Mouse (Mus musculus): ENCODE data around the gene Clcnka. TPM values are rescaled to one million over a fixed set of nuclear protein-coding genes. Genes with fewer than 3 reads are reported as not detected.

The Clcnka gene
- polyA plus RNA-seq, 1 experiment from 2014 or later, result 0.65 TPM

GRCm38 (mm10) chr4:141420192-141420829 lies 21.8 kb upstream of the Clcnka start, which contains the start of gene Hspb7:
Gene Hspb7, plus strand, starts transcription at chr4:141420779.
- Histone ChIP-seq H3K4me3 (no peak within 1 kb of the TSS), H3K9ac (no peak within 1 kb of the TSS), H3K9me3 (no peaks in the 10 kb centered on the region), H3K4me1 (replicated peaks) (peaks cover 10% of the 10 kb centered on the region), H3K27me3 (0 out of 2 replicates have a peak, but pooled peaks cover 6% of the 10 kb centered on the region), H3K27ac (replicated peaks) (no peak within 1 kb of the TSS), H3K36me3 (no peaks in the 10 kb centered on the region), H3K4me2 (no peak within 1 kb of the TSS)
- no peak for ATAC-seq (ENCODE audit: low FRiP score, low read depth)
- 65% methylated on average over 9 of the region's 9 CpGs for WGBS

DNA sequence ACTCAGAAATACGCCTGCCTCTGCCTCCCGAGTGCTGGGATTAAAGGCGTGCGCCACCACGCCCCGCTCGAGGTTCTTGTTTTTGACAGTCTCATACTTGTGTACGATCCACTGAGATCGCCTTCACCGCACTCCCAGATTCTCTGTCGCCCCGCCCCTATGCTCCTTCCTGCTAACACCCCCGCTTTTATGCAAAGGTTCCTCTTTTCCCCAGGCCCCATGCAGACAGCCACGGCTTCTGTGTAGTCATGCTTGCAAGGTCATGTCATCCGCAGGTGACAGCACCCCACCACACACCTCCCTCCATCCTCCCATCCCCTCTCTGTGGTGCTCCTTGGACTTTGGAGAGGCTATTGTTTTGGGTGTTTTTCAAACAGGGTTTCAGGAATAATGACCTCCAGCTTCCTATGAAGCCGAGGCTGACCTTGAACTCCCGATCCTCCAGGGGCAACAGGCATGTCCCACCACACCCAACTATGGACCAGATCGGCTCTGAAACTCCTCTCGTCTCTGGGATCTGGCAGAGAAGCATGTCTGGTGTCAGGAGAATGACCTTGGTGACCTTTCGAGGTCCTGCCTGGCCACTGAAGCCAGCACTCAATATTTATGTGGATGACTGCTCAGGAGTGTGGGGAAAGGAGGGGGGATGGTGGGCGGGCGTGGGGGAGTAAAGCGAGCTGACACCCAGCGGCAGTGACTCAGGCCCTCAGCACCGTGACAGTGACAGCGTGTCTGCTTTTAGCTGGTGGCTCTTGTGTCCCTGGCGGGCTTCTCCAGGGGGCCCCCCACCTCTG lies 21.1 kb upstream of the Clcnka start:
- no peak for ATAC-seq (ENCODE audit: low FRiP score, low read depth)
- H3K36me3 ChIP-seq, result no peaks in the 10 kb centered on the region

DNA sequence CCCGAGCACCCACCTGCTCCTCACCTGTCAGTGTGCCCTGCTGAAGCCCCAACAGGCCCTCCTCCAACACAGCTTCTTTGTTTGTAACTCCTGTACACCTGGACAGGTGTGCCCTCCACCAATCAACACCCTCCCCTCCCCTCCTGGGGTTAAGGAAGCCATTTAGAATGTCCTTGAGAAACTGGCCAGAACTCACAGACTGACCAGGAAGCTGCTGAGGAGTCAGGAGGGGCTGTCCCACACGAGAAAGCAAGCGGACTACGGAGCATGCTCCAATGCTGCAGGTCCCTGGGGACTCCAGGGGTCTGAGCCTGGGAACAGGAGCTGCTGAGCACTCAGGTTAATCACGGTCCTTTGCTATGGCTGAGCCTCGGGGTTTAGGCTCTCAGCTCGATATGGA lies 17.4 kb upstream of the Clcnka start, which contains the start of gene Clcnkb:
Gene Clcnkb (minus strand): TSS at position 91 of the 400 bp plus-strand sequence.
- WGBS, result 62% methylated on average over 7 of the region's 7 CpGs
- H3K9ac ChIP-seq, result no peak within 1 kb of the TSS
- H3K27me3 ChIP-seq, result no peaks in the 10 kb centered on the region
- H3K4me2 ChIP-seq, result no peak within 1 kb of the TSS
- no peaks in the 10 kb centered on the region for H3K4me1 ChIP-seq (replicated peaks)
- H3K36me3 ChIP-seq, result no peaks in the 10 kb centered on the region
- H3K9me3 ChIP-seq, result no peaks in the 10 kb centered on the region
- H3K4me3 ChIP-seq, result no peak within 1 kb of the TSS
- no peak within 1 kb of the TSS for H3K27ac ChIP-seq (replicated peaks)
- no peak for ATAC-seq (ENCODE audit: low FRiP score, low read depth)

More for the DNA sequence above, 21.1 kb upstream of the Clcnka start:
- Histone ChIP-seq H3K4me2 (no peak overlapping the region), H3K27me3 (0 out of 2 replicates have a peak, but pooled peaks cover 3% of the 10 kb centered on the region), H3K9me3 (no peaks in the 10 kb centered on the region), H3K27ac (replicated peaks) (no peak overlapping the region), H3K4me1 (replicated peaks) (0 out of 2 replicates have a peak, but pooled peaks cover 4% of the 10 kb centered on the region), H3K9ac (no peak overlapping the region), H3K4me3 (no peak overlapping the region)
- 69% methylated on average over 27 of the region's 27 CpGs for WGBS

- Histone ChIP-seq H3K9ac (no peak overlapping the region), H3K27ac (replicated peaks) (no peak overlapping the region), H3K4me3 (no peak overlapping the region), H3K36me3 (no peaks in the 10 kb centered on the region), H3K4me1 (replicated peaks) (no peaks in the 10 kb centered on the region), H3K4me2 (no peak overlapping the region), H3K9me3 (no peaks in the 10 kb centered on the region), H3K27me3 (no peaks in the 10 kb centered on the region)
- ATAC-seq (ENCODE audit: low FRiP score, low read depth), result no peak
- 14% methylated on average over 22 of the region's 22 CpGs for WGBS
Observed at GRCm38 (mm10) chr4:141411430-141411992, 13.0 kb upstream of the Clcnka start.

DNA sequence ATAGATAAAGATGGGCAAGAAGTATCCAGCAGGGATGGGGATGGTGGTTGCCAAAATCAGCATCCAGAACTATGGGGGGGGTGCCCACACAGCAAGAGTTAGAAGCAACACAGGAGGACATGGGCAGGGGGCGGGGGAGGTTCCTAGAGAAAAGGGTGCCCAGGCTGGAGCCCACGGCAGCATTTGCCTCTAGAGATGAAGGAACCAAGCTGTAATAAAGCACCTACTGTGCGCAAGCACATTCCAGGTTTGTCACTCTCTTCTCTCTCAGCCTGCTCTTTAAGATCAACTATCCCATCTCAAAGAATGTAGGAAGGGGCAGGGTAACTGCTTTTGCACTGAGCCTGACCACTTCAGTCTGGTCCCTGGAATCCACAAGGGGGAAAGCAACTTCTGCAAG lies 10.1 kb upstream of the Clcnka start:
- H3K9me3 ChIP-seq, result no peaks in the 10 kb centered on the region
- H3K36me3 ChIP-seq, result no peaks in the 10 kb centered on the region
- H3K4me1 ChIP-seq (replicated peaks), result peaks cover 7% of the 10 kb centered on the region
- 89% methylated on average over 3 of the region's 3 CpGs for WGBS
- H3K27me3 ChIP-seq, result no peaks in the 10 kb centered on the region
- no peak overlapping the region for H3K4me3 ChIP-seq
- H3K27ac ChIP-seq (replicated peaks), result no peak overlapping the region
- H3K4me2 ChIP-seq, result no peak overlapping the region
- no peak for ATAC-seq (ENCODE audit: low FRiP score, low read depth)
- H3K9ac ChIP-seq, result no peak overlapping the region

GRCm38 (mm10) chr4:141406516-141407299 lies 8.2 kb upstream of the Clcnka start:
- peaks cover 7% of the 10 kb centered on the region for H3K4me1 ChIP-seq (replicated peaks)
- H3K27me3 ChIP-seq, result no peaks in the 10 kb centered on the region
- no peak overlapping the region for H3K27ac ChIP-seq (replicated peaks)
- no peak overlapping the region for H3K4me2 ChIP-seq
- H3K9ac ChIP-seq, result no peak overlapping the region
- WGBS, result 59% methylated on average over 14 of the region's 14 CpGs
- H3K36me3 ChIP-seq, result no peaks in the 10 kb centered on the region
- no peak overlapping the region for H3K4me3 ChIP-seq
- no peak for ATAC-seq (ENCODE audit: low FRiP score, low read depth)
- no peaks in the 10 kb centered on the region for H3K9me3 ChIP-seq

DNA sequence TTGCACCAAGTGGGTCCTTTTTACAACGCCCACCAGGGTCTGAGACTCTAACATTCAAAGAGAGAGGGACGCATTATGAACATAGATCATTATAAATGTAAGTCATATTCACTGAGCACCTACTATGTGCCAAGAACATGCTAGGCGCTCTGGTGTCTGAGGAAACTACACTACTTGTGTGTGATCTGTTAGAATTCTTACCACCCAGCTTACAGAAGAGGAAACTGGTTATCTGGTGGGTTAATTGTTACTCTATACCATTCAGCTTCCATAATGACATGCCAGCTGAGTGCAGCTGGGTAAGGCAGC lies 6.7 kb upstream of the Clcnka start:
- no peak for ATAC-seq (ENCODE audit: low FRiP score, low read depth)
- no peak overlapping the region for H3K4me3 ChIP-seq
- H3K36me3 ChIP-seq, result no peaks in the 10 kb centered on the region
- no peak overlapping the region for H3K27ac ChIP-seq (replicated peaks)
- H3K27me3 ChIP-seq, result no peaks in the 10 kb centered on the region
- 82% methylated on average over 3 of the region's 3 CpGs for WGBS
- no peak overlapping the region for H3K4me2 ChIP-seq
- H3K9me3 ChIP-seq, result no peaks in the 10 kb centered on the region
- H3K9ac ChIP-seq, result no peak overlapping the region
- peaks cover 7% of the 10 kb centered on the region for H3K4me1 ChIP-seq (replicated peaks)

DNA sequence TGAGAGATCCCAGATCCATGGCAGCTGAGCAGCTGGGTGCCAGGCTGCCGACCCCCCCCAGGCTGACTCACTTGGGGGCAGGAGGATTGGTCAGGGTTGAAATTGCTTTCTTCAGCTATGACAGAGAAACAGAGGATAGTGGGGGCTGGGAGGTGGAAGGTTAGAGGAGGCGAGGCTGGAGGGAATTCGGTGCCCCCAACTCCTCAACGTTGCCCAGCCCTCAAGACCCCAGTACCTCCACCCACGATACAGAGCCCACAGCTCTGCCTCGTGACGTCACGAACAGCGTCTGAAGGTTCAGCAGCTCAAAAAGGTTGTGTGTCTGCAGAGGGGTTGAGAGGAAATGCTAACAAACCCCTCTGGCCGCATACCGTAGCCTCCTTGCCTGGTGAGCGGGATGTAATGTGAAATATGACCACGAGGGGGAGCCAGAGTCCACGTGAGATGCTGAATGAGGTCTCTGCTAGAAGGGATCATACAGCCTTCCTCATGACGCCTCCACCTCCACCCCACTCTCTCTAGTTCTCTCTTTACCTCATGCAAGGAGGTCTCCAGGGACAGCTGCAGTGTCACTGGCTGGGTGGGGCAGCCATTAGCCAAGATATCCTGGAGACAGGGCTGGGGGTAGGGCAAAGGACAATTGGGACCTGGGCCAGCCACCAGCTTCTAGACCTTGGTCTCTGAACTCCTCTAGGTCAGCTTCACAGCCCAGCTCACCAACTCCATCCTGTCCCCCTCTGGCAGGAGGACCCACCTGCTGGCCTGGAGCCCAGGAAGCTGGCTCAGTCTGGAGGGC lies 6.2 kb upstream of the Clcnka start:
- Histone ChIP-seq H3K4me3 (peak overlapping the region; percentile 22), H3K27me3 (no peaks in the 10 kb centered on the region), H3K9ac (peak overlapping the region; percentile 40; the same call in 1 of the 2 replicates), H3K36me3 (no peaks in the 10 kb centered on the region), H3K27ac (replicated peaks) (no peak overlapping the region), H3K4me1 (replicated peaks) (peaks cover 7% of the 10 kb centered on the region), H3K9me3 (no peaks in the 10 kb centered on the region), H3K4me2 (peak overlapping the region; percentile 54)
- ATAC-seq (ENCODE audit: low FRiP score, low read depth), result peak; percentile 92
- 14% methylated on average over 15 of the region's 15 CpGs for WGBS

GRCm38 (mm10) chr4:141400171-141400570 lies 1.6 kb upstream of the Clcnka start:
- Histone ChIP-seq H3K27ac (replicated peaks) (no peak overlapping the region), H3K27me3 (0 out of 2 replicates have a peak, but pooled peaks cover 2% of the 10 kb centered on the region), H3K9ac (no peak overlapping the region), H3K9me3 (no peaks in the 10 kb centered on the region), H3K4me2 (no peak overlapping the region), H3K36me3 (no peaks in the 10 kb centered on the region), H3K4me1 (replicated peaks) (peaks cover 7% of the 10 kb centered on the region), H3K4me3 (no peak overlapping the region)
- 84% methylated on average over 15 of the region's 15 CpGs for WGBS
- no peak for ATAC-seq (ENCODE audit: low FRiP score, low read depth)

DNA sequence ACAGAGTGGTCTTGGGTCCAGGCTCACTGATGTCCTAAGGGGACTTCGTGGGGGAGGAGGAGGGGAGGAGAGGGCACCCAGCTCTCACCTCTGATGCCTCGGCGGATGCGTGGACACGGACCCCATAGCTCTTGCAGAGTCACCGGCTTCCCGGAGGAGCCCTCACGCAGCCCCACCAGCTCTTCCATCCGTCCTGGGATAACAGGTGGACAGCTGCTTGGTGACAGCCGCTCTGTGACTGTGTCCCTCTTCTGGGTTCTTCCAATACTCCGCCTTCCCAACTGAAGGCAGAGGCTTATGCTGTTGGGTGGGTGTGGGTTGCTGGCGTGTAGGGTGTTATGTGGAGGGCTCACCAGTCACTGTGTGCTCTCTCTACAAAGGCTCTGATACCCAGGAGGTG lies 663 bp downstream of the Clcnka start:
- no peak for ATAC-seq (ENCODE audit: low FRiP score, low read depth)
- Histone ChIP-seq H3K27ac (replicated peaks) (no peak overlapping the region), H3K9me3 (no peaks in the 10 kb centered on the region), H3K27me3 (0 out of 2 replicates have a peak, but pooled peaks cover 6% of the 10 kb centered on the region), H3K4me3 (no peak overlapping the region), H3K4me1 (replicated peaks) (no peaks in the 10 kb centered on the region), H3K4me2 (no peak overlapping the region), H3K9ac (no peak overlapping the region), H3K36me3 (no peaks in the 10 kb centered on the region)
- 74% methylated on average over 12 of the region's 12 CpGs for WGBS

DNA sequence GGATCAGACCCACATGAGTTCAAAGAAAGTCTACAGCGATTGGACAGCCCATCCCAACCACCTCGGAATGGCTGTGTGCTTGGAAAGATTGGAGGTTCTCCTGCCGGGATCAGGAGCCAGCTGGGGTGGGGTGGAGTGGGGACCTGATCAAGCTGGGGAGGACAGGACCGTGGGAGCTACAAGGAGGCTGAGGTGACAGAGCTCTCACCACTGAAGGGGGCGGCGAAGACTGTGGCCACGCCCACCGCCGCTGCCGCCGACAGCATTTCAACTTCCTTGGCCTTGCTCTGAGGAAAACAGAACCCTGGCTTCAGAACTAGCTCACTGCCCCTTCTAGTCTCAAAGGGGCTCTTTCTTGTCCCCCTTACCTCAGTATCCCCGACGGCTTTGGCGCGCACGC lies 3.8 kb downstream of the Clcnka start:
- Histone ChIP-seq H3K4me3 (no peak overlapping the region), H3K9ac (no peak overlapping the region), H3K9me3 (no peaks in the 10 kb centered on the region), H3K27me3 (0 out of 2 replicates have a peak, but pooled peaks cover 6% of the 10 kb centered on the region), H3K27ac (replicated peaks) (no peak overlapping the region), H3K4me1 (replicated peaks) (no peaks in the 10 kb centered on the region), H3K4me2 (0 out of 2 replicates have a peak overlapping the region, but pooled peaks have one; percentile 9), H3K36me3 (no peaks in the 10 kb centered on the region)
- WGBS, result 14% methylated on average over 16 of the region's 16 CpGs
- ATAC-seq (ENCODE audit: low FRiP score, low read depth), result no peak

All from hindbrain, embryonic 15.5 days (tissue).